10 mouse cellular contexts compared by ENCODE assay signal in genomic region chr11:98850100-98851093, GRCm38 (mm10). TPM values are rescaled to one million over a fixed set of nuclear protein-coding genes. Genes with fewer than 3 reads are reported as not detected.
DNase-seq lines count a peak whose midpoint lies in the region; ATAC-seq and TF ChIP-seq lines count a peak whose summit lies in the region.
"Had no signal": no experiment of that assay in that cellular context is flagged by ENCODE, and none has a peak within 500 bp of the region (broad histone marks: within the 10 kb centered on the region; RNA-seq: fewer than 3 reads in every experiment).

No protein-coding gene starts in this region.

- no peak for TF ChIP-seq POLR2A in testis, adult 2 months (IDR thresholded peaks at IDR 0.05; ENCODE audit: control insufficient read depth, low read depth, low read length)

- TF ChIP-seq CTCF in testis, adult 2 months (IDR thresholded peaks at IDR 0.05; ENCODE audit: control insufficient read depth, insufficient read depth, insufficient replicate concordance, low read depth, low read length) = no peak

- DNase-seq in CD4-positive, CD25-positive, alpha-beta regulatory T cell, adult 2 months (ENCODE audit: low read depth, low spot score) = peak; percentile 25
- DNase-seq in testis, postnatal 10 days (ENCODE audit: low spot score) = no peak
- peak; percentile 50 for DNase-seq in midbrain, embryonic 10.5 days (ENCODE audit: low spot score)
- DNase-seq in testis, postnatal 14 days (ENCODE audit: low spot score) = peak; percentile 56
- DNase-seq in urinary bladder, postnatal 10 days (ENCODE audit: low spot score) = no peak
- DNase-seq in c-Kit-positive CD71-positive TER-119-positive erythroid progenitor cells, embryonic 14.5 days (ENCODE audit: low spot score) = no peak
- DNase-seq: kidney, adult 2 months; liver, embryonic 13.5 days had no signal

- no peaks in the 10 kb centered on the region for H3K9me3 ChIP-seq in midbrain, embryonic 10.5 days (replicated peaks)
- H3K9me3 ChIP-seq: liver, embryonic 13.5 days had no signal

- 71% methylated on average over 26 of the region's 26 CpGs for WGBS in midbrain, embryonic 10.5 days

- H3K4me1 ChIP-seq in testis, adult 2 months (ENCODE audit: control insufficient read depth, insufficient read depth, low read length) = peaks cover 12% of the 10 kb centered on the region
- H3K4me1 ChIP-seq in midbrain, embryonic 10.5 days = peaks cover 36% of the 10 kb centered on the region

- H3K27me3 ChIP-seq in testis, adult 2 months (ENCODE audit: control insufficient read depth, insufficient read depth, low read length) = no peaks in the 10 kb centered on the region
- peaks cover 34% of the 10 kb centered on the region for H3K27me3 ChIP-seq in midbrain, embryonic 10.5 days (ENCODE audit: low read depth, poor library complexity, severe bottlenecking)

- no peaks in the 10 kb centered on the region for H3K36me3 ChIP-seq in testis, adult 2 months (ENCODE audit: control insufficient read depth, insufficient read depth, low read length)
- H3K36me3 ChIP-seq in midbrain, embryonic 10.5 days = no peaks in the 10 kb centered on the region
- H3K36me3 ChIP-seq: liver, embryonic 13.5 days had no signal

- H3K4me3 ChIP-seq in testis, adult 2 months (ENCODE audit: control insufficient read depth, low read depth, low read length) = peak overlapping the region; percentile 37
- no peak overlapping the region for H3K4me3 ChIP-seq in midbrain, embryonic 10.5 days
- H3K4me3 ChIP-seq: liver, embryonic 13.5 days had no signal

- ATAC-seq in CD4-positive, CD25-positive, alpha-beta regulatory T cell, adult 4 months = no peak

- no peak overlapping the region for H3K27ac ChIP-seq in testis, adult 2 months (ENCODE audit: control insufficient read depth, insufficient read depth, low read depth, low read length)
- H3K27ac ChIP-seq in midbrain, embryonic 10.5 days (replicated peaks) = peak overlapping the region; percentile 74
- H3K27ac ChIP-seq: liver, embryonic 13.5 days had no signal

RNA-seq across cellular contexts. Expression of gene Wipf2, which starts 13.0 kb away (rescaled TPM):
- 10 to 100 TPM; 13.5 to 13.9 TPM for polyA plus RNA-seq in CD4-positive, CD25-positive, alpha-beta regulatory T cell, adult 4 months (2017; shearing (Covaris generic))
- polyA plus RNA-seq in testis, adult 2 months (2012; rRNA removed) = 4.3 and 6.4 TPM in 2 replicates
- polyA plus RNA-seq in midbrain, embryonic 10.5 days (2016; fragmentation: Nextera tagmentation; extraction: Ambion mirVana) = 3.7 and 3.9 TPM in 2 replicates

RNA-seq across cellular contexts. Expression of gene Rapgefl1, which starts 13.8 kb away (rescaled TPM):
- under 1 TPM in 1 of 2 experiments, not detected in 1; 0.48 TPM for polyA plus RNA-seq in CD4-positive, CD25-positive, alpha-beta regulatory T cell, adult 4 months (2017; shearing (Covaris generic))
- 2.2 and 2.7 TPM in 2 replicates for polyA plus RNA-seq in testis, adult 2 months (2012; rRNA removed)
- 1.3 TPM in 2 replicates for polyA plus RNA-seq in midbrain, embryonic 10.5 days (2016; fragmentation: Nextera tagmentation; extraction: Ambion mirVana)

RNA-seq across cellular contexts. Expression of gene Casc3, which starts 45.7 kb away (rescaled TPM):
- polyA plus RNA-seq in CD4-positive, CD25-positive, alpha-beta regulatory T cell, adult 4 months (2017; shearing (Covaris generic)) = 10 to 100 TPM; 13.6 to 14.5 TPM
- 22.0 and 24.9 TPM in 2 replicates for polyA plus RNA-seq in testis, adult 2 months (2012; rRNA removed)
- polyA plus RNA-seq in midbrain, embryonic 10.5 days (2016; fragmentation: Nextera tagmentation; extraction: Ambion mirVana) = 49.0 and 55.7 TPM in 2 replicates

RNA-seq across cellular contexts. Expression of gene Msl1, which starts 55.1 kb away (rescaled TPM):
- polyA plus RNA-seq in CD4-positive, CD25-positive, alpha-beta regulatory T cell, adult 4 months (2017; shearing (Covaris generic)) = 10 to 100 TPM; 22.3 to 24.8 TPM
- polyA plus RNA-seq in testis, adult 2 months (2012; rRNA removed) = 138 and 143 TPM in 2 replicates
- 22.9 and 24.3 TPM in 2 replicates for polyA plus RNA-seq in midbrain, embryonic 10.5 days (2016; fragmentation: Nextera tagmentation; extraction: Ambion mirVana)

RNA-seq across cellular contexts. Expression of gene Cdc6, which starts 57.2 kb away (rescaled TPM):
- polyA plus RNA-seq in CD4-positive, CD25-positive, alpha-beta regulatory T cell, adult 4 months (2017; shearing (Covaris generic)) = 1 to 10 TPM; 4.1 to 8.5 TPM
- polyA plus RNA-seq in testis, adult 2 months (2012; rRNA removed) = 2.5 and 2.9 TPM in 2 replicates
- 53.3 and 67.8 TPM in 2 replicates for polyA plus RNA-seq in midbrain, embryonic 10.5 days (2016; fragmentation: Nextera tagmentation; extraction: Ambion mirVana)

Comparison
In these comparisons a context has a peak if more than half of its experiments do, and no peak if none do; other contexts are left out.
1. DNase-seq: peak in CD4-positive, CD25-positive, alpha-beta regulatory T cell, adult 2 months (single experiment), midbrain, embryonic 10.5 days (single experiment) and testis, postnatal 14 days (single experiment); none in testis, postnatal 10 days (single experiment), urinary bladder, postnatal 10 days (single experiment) and c-Kit-positive CD71-positive TER-119-positive erythroid progenitor cells, embryonic 14.5 days (single experiment).